Mouse (Mus musculus): ENCODE measurements around the gene Gm20905.
"Not testable (repeated sequence)": the region's sequence is repeated elsewhere in the genome, so short reads cannot be mapped to it uniquely, and the experiment has no call there.

The Gm20905 gene

GRCm38 (mm10) chrY:37259503-37259902 is at the start of gene Gm20905:
Gm20905 (minus strand) TSS chrY:37259603.
- not testable (repeated sequence) for DNase-seq (ENCODE audit: low read depth in 1 of 2, low spot score in 2 of 2)

Measured in monocyte, adult 2 months (primary cell).